Mouse (Mus musculus) gonadal fat pad, adult 2 months (tissue): Measurements from ENCODE around the gene Atf6b. TPM values are rescaled to one million over a fixed set of nuclear protein-coding genes. Genes with fewer than 3 reads are reported as not detected.
A peak's percentile ranks its signal among the peaks of the same experiment; 100 is the strongest.

Experiments
- DNase-seq: peaks from one replicate; pipeline ENCODE4 v3.0.0-alpha.2; 2012; ENCODE audit warnings: low read depth
- polyA plus RNA-seq: library from polyadenylated mRNA; depleted of rRNA; stranded (reverse); fragments of >200 nt; gene quantifications from 2 replicates; pipeline ENCODE4 v1.2.3, GENCODE M21; 2012; rRNA removed

Gene Atf6b
- polyA plus RNA-seq, result 87.4 and 87.8 TPM in 2 replicates

- peak; percentile 83 for DNase-seq
Measured at GRCm38 (mm10) chr17:34646906-34647787, at the start of gene Atf6b. Gene Atf6b, plus strand, starts transcription at chr17:34647146.

- no peak for DNase-seq
Measured at GRCm38 (mm10) chr17:34597566-34598095, 49.3 kb upstream of the Atf6b start, which contains the start of gene Ager. Gene Ager, plus strand, starts transcription at chr17:34597862.

- DNase-seq, result no peak
Measured at GRCm38 (mm10) chr17:34599891-34600290, 47.1 kb upstream of the Atf6b start.

GRCm38 (mm10) chr17:34601796-34602195 lies 45.1 kb upstream of the Atf6b start:
- no peak for DNase-seq

- DNase-seq, result peak; percentile 100
Measured at GRCm38 (mm10) chr17:34603375-34604060, 43.4 kb upstream of the Atf6b start, which contains the start of gene Rnf5. Gene Rnf5, minus strand, starts transcription at chr17:34603690.

- DNase-seq, result no peak
Measured at GRCm38 (mm10) chr17:34604061-34604508, 42.9 kb upstream of the Atf6b start, which contains the start of gene Agpat1. Gene Agpat1, plus strand, starts transcription at chr17:34604262.

- DNase-seq, result no peak
Measured at GRCm38 (mm10) chr17:34604511-34605237, 42.3 kb upstream of the Atf6b start.

- DNase-seq, result no peak
Measured at GRCm38 (mm10) chr17:34605609-34606008, 41.3 kb upstream of the Atf6b start.

GRCm38 (mm10) chr17:34606186-34607039 lies 40.5 kb upstream of the Atf6b start:
- DNase-seq, result no peak

- no peak for DNase-seq
Measured at GRCm38 (mm10) chr17:34607997-34608396, 38.9 kb upstream of the Atf6b start.

GRCm38 (mm10) chr17:34611050-34611449 lies 35.9 kb upstream of the Atf6b start:
- DNase-seq, result no peak

GRCm38 (mm10) chr17:34613054-34613645 lies 33.8 kb upstream of the Atf6b start:
- DNase-seq, result no peak

- DNase-seq, result no peak
Measured at GRCm38 (mm10) chr17:34613830-34614229, 33.1 kb upstream of the Atf6b start.

GRCm38 (mm10) chr17:34615871-34616270 lies 31.1 kb upstream of the Atf6b start, which contains the start of gene Egfl8:
Gene Egfl8, minus strand, starts transcription at chr17:34615971.
- no peak for DNase-seq

GRCm38 (mm10) chr17:34618999-34619398 lies 27.9 kb upstream of the Atf6b start:
- DNase-seq, result no peak

GRCm38 (mm10) chr17:34621006-34621405 lies 25.9 kb upstream of the Atf6b start:
- DNase-seq, result no peak

GRCm38 (mm10) chr17:34623161-34623560 lies 23.8 kb upstream of the Atf6b start:
- no peak for DNase-seq

- DNase-seq, result no peak
Measured at GRCm38 (mm10) chr17:34624981-34625380, 22.0 kb upstream of the Atf6b start.

GRCm38 (mm10) chr17:34626062-34626772 lies 20.7 kb upstream of the Atf6b start:
- no peak for DNase-seq

- no peak for DNase-seq
Measured at GRCm38 (mm10) chr17:34626773-34627092, 20.2 kb upstream of the Atf6b start.
